Mouse (Mus musculus) fibroblast of lung, adult 2 months (primary cell): ENCODE measurements around the gene Dtd2.

Experiments used
- DNase-seq: peaks from one replicate; pipeline ENCODE4 v3.0.0-alpha.2; 2011; ENCODE audit warnings: low read depth

The Dtd2 gene

GRCm38 (mm10) chr12:52005877-52006632 is at the start of gene Dtd2:
Gene Dtd2 (minus strand): TSS chr12:52006501.
- peak; percentile 62 for DNase-seq

GRCm38 (mm10) chr12:52049324-52049723 is 43.0 kb upstream of the Dtd2 start:
- DNase-seq, result no peak

GRCm38 (mm10) chr12:52046371-52046770 is 40.1 kb upstream of the Dtd2 start:
- no peak for DNase-seq

GRCm38 (mm10) chr12:52042818-52043336 is 36.6 kb upstream of the Dtd2 start:
- DNase-seq, result no peak

GRCm38 (mm10) chr12:52038352-52038751 is 32.1 kb upstream of the Dtd2 start:
- no peak for DNase-seq

GRCm38 (mm10) chr12:52034956-52035355 is 28.7 kb upstream of the Dtd2 start:
- DNase-seq, result no peak

- no peak for DNase-seq
These were observed 26.0 kb upstream of the Dtd2 start for GRCm38 (mm10) chr12:52032276-52032675.

GRCm38 (mm10) chr12:52027963-52028362 is 21.7 kb upstream of the Dtd2 start, which contains the start of gene Gpr33:
Gene Gpr33 (minus strand): TSS chr12:52028063.
- no peak for DNase-seq

- DNase-seq, result no peak
These were observed 8.3 kb upstream of the Dtd2 start for GRCm38 (mm10) chr12:52014494-52015029.

GRCm38 (mm10) chr12:52014044-52014443 is 7.7 kb upstream of the Dtd2 start:
- no peak for DNase-seq

GRCm38 (mm10) chr12:52013274-52013673 is 7.0 kb upstream of the Dtd2 start:
- DNase-seq, result no peak

- DNase-seq, result no peak
These were observed 5.9 kb upstream of the Dtd2 start for GRCm38 (mm10) chr12:52012159-52012558.

GRCm38 (mm10) chr12:52010630-52010961 is 4.3 kb upstream of the Dtd2 start:
- no peak for DNase-seq

GRCm38 (mm10) chr12:52009928-52010629 is 3.8 kb upstream of the Dtd2 start:
- DNase-seq, result no peak

- no peak for DNase-seq
These were observed 313 bp upstream of the Dtd2 start for GRCm38 (mm10) chr12:52006633-52006994.

- no peak for DNase-seq
These were observed 3.6 kb downstream of the Dtd2 start for GRCm38 (mm10) chr12:52002746-52003145.

GRCm38 (mm10) chr12:52001544-52001943 is 4.8 kb downstream of the Dtd2 start:
- peak; percentile 61 for DNase-seq

- no peak for DNase-seq
These were observed 7.9 kb downstream of the Dtd2 start for GRCm38 (mm10) chr12:51998366-51998932.

GRCm38 (mm10) chr12:51995738-51996536 is 10.4 kb downstream of the Dtd2 start:
- no peak for DNase-seq

- no peak for DNase-seq
These were observed 15.7 kb downstream of the Dtd2 start for GRCm38 (mm10) chr12:51990629-51991028.

- DNase-seq, result peak; percentile 63
These were observed 17.8 kb downstream of the Dtd2 start for GRCm38 (mm10) chr12:51988536-51988935.

GRCm38 (mm10) chr12:51985826-51986225 is 20.5 kb downstream of the Dtd2 start:
- no peak for DNase-seq
